Mouse (Mus musculus) megakaryocyte, embryonic 14.5 days (primary cell): ENCODE data around the gene Capg.

Source experiments
- FLI1 ChIP-seq: IDR thresholded peaks from 2 replicates; pipeline ENCODE4 v1.6.1; 2012; ENCODE audit warnings: low read length, inconsistent platforms, mixed read lengths
- GATA1 ChIP-seq: IDR thresholded peaks from 3 replicates; pipeline ENCODE4 v1.6.1; 2012; ENCODE audit warnings: mixed read lengths, low read length, inconsistent platforms, borderline replicate concordance

- TF ChIP-seq GATA1 (no peak), FLI1 (no peak)
Observed at GRCm38 (mm10) chr6:72588307-72588706, 44.1 kb downstream of the Capg start.
